Mouse (Mus musculus): Measurements from ENCODE around the gene Slx4ip. TPM values are rescaled to one million over a fixed set of nuclear protein-coding genes. Genes with fewer than 3 reads are reported as not detected.
A peak's percentile ranks its signal among the peaks of the same experiment; 100 is the strongest.

Slx4ip gene
- polyA plus RNA-seq, 1 experiment from 2014 or later = 4.8 TPM

DNA sequence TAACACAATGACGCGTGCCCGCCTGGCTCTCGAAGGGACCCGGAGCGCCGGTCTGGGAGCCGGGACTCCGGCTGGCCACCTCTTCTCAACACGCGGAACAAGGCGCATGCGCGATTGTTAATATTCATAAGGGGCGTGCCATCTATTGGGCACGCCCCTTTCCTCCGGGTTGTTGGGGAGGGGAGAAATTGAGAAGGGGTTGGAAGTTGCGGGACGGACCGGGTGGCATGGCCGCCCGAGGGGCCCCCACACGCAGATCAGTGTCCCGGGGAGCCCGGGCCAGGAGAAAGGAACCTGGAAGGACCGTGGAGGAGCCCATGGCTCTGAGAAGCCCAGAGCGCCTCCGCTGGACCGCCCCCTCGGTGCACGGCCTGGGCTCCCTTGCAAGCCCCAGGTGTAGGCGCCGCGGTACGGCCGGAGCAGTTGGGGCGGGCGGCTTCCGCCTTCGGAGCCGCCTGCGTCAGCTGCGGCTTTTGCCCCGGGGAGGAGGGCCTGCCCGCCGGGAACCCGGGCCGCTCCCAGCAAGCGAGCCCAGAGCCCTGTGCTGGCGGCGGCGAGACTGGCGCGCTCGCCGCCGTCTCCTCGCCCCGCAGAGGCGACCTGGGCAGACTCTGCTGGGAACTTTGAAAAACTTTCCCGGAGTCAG is 225.8 kb downstream of the Slx4ip start:
- Histone ChIP-seq H3K4me2 (ENCODE audit: low read length) (peak overlapping the region; percentile 85), H3K27ac (replicated peaks in 1 of 2; ENCODE audit: control insufficient read depth in 1 of 2, insufficient read depth in 1 of 2, low read depth in 2 of 2, low read length in 2 of 2) (peak overlapping the region; percentile 93 to 96), H3K36me3 (ENCODE audit: control insufficient read depth, insufficient read depth, low read length) (no peaks in the 10 kb centered on the region), H3K4me1 (ENCODE audit: control insufficient read depth in 2 of 2, insufficient read depth in 2 of 2, low read length in 2 of 2) (peaks cover 8 to 22% of the 10 kb centered on the region in 2 experiments), H3K4me3 (ENCODE audit: control insufficient read depth in 1 of 2, insufficient read depth in 1 of 2, low read depth in 1 of 2, low read length in 2 of 2) (peak overlapping the region; percentile 67 to 70), H3K27me3 (ENCODE audit: control insufficient read depth, insufficient read depth, low read length) (no peaks in the 10 kb centered on the region), H3K9me3 (ENCODE audit: control insufficient read depth, low read length) (no peaks in the 10 kb centered on the region), H3K9ac (ENCODE audit: low read length) (peak overlapping the region; percentile 83)
- WGBS = under 1% methylated on average over 51 of the region's 61 CpGs
- ATAC-seq (ENCODE audit: insufficient number of reproducible peaks, insufficient read depth, low FRiP score, low read depth) = peak; percentile 81

GRCm38 (mm10) chr2:137117321-137117690 is 226.3 kb downstream of the Slx4ip start:
- no peaks in the 10 kb centered on the region for H3K36me3 ChIP-seq (ENCODE audit: control insufficient read depth, insufficient read depth, low read length)
- WGBS = under 1% methylated on average over 33 of the region's 33 CpGs
- H3K4me2 ChIP-seq (ENCODE audit: low read length) = peak overlapping the region; percentile 85
- peak overlapping the region; percentile 67 to 70 for H3K4me3 ChIP-seq (ENCODE audit: control insufficient read depth in 1 of 2, insufficient read depth in 1 of 2, low read depth in 1 of 2, low read length in 2 of 2)
- H3K9me3 ChIP-seq (ENCODE audit: control insufficient read depth, low read length) = no peaks in the 10 kb centered on the region
- peak; percentile 69 for ATAC-seq (ENCODE audit: insufficient number of reproducible peaks, insufficient read depth, low FRiP score, low read depth)
- peak overlapping the region; percentile 83 for H3K9ac ChIP-seq (ENCODE audit: low read length)
- H3K4me1 ChIP-seq (ENCODE audit: control insufficient read depth in 2 of 2, insufficient read depth in 2 of 2, low read length in 2 of 2) = peaks cover 8 to 17% of the 10 kb centered on the region in 2 experiments
- H3K27ac ChIP-seq (replicated peaks in 1 of 2; ENCODE audit: control insufficient read depth in 1 of 2, insufficient read depth in 1 of 2, low read depth in 2 of 2, low read length in 2 of 2) = peak overlapping the region; percentile 93 to 96
- no peaks in the 10 kb centered on the region for H3K27me3 ChIP-seq (ENCODE audit: control insufficient read depth, insufficient read depth, low read length)

Other genes starting within 250 kb of the Slx4ip start
- gene Snap25, start 177.8 kb upstream of the Slx4ip start, polyA plus RNA-seq (2014; fragmentation: Nextera tagmentation; extraction: Ambion mirVana) = 0.47 and 1.4 TPM in 2 replicates
- 50.1 and 63.0 TPM in 2 replicates for gene AL731706.2, start 5.5 kb upstream of the Slx4ip start, polyA plus RNA-seq (2014; fragmentation: Nextera tagmentation; extraction: Ambion mirVana)
- 41.0 and 45.4 TPM in 2 replicates for gene AL731706.1, start 171 bp downstream of the Slx4ip start, polyA plus RNA-seq (2014; fragmentation: Nextera tagmentation; extraction: Ambion mirVana)
- 20.2 and 20.7 TPM in 2 replicates for gene Mkks, start 171 bp downstream of the Slx4ip start, polyA plus RNA-seq (2014; fragmentation: Nextera tagmentation; extraction: Ambion mirVana)
- gene Jag1, start 225.4 kb downstream of the Slx4ip start, polyA plus RNA-seq (2014; fragmentation: Nextera tagmentation; extraction: Ambion mirVana) = 12.8 and 15.7 TPM in 2 replicates